Mouse (Mus musculus): ENCODE data around the gene Pitpnm2. TPM values are rescaled to one million over a fixed set of nuclear protein-coding genes. Genes with fewer than 3 reads are reported as not detected.

Gene Pitpnm2
- polyA plus RNA-seq, 1 experiment from 2014 or later: 6.2 TPM

GRCm38 (mm10) chr5:124196082-124196481 lies 53.5 kb downstream of the Pitpnm2 start:
- ATAC-seq (replicated peaks; ENCODE audit: low FRiP score, low TSS enrichment, low read depth): no peak
- no peak overlapping the region for H3K4me2 ChIP-seq (ENCODE audit: low read length)
- H3K4me3 ChIP-seq (ENCODE audit: low read depth, low read length): no peak overlapping the region
- H3K27ac ChIP-seq (ENCODE audit: low read depth): no peak overlapping the region
- no peaks in the 10 kb centered on the region for H3K27me3 ChIP-seq (replicated peaks; ENCODE audit: control insufficient read depth, insufficient read depth, low read length)
- H3K9ac ChIP-seq (ENCODE audit: low read length): no peak overlapping the region
- WGBS: 76% methylated on average over 4 of the region's 4 CpGs
- no peaks in the 10 kb centered on the region for H3K36me3 ChIP-seq (ENCODE audit: control insufficient read depth, insufficient read depth, low read length)
- DNase-seq (ENCODE audit: low spot score): no peak
- H3K9me3 ChIP-seq (ENCODE audit: control insufficient read depth, low read length): no peaks in the 10 kb centered on the region
- peaks cover 14% of the 10 kb centered on the region for H3K4me1 ChIP-seq (replicated peaks; ENCODE audit: control insufficient read depth, insufficient read depth, low read length)

- Histone ChIP-seq H3K27ac (ENCODE audit: low read depth) (no peak overlapping the region), H3K36me3 (ENCODE audit: control insufficient read depth, insufficient read depth, low read length) (no peaks in the 10 kb centered on the region), H3K4me1 (replicated peaks; ENCODE audit: control insufficient read depth, insufficient read depth, low read length) (no peaks in the 10 kb centered on the region; the same call in 1 of the 2 replicates), H3K27me3 (replicated peaks; ENCODE audit: control insufficient read depth, insufficient read depth, low read length) (no peaks in the 10 kb centered on the region), H3K9me3 (ENCODE audit: control insufficient read depth, low read length) (no peaks in the 10 kb centered on the region), H3K9ac (ENCODE audit: low read length) (no peak overlapping the region), H3K4me3 (ENCODE audit: low read depth, low read length) (no peak overlapping the region), H3K4me2 (ENCODE audit: low read length) (no peak overlapping the region)
- ATAC-seq (replicated peaks; ENCODE audit: low FRiP score, low TSS enrichment, low read depth) (no peak), DNase-seq (ENCODE audit: low spot score) (no peak)
- 64% methylated on average over 11 of the region's 11 CpGs for WGBS
Observed at GRCm38 (mm10) chr5:124194386-124195084, 55.0 kb downstream of the Pitpnm2 start.

- Histone ChIP-seq H3K36me3 (ENCODE audit: control insufficient read depth, insufficient read depth, low read length) (no peaks in the 10 kb centered on the region), H3K4me3 (ENCODE audit: low read depth, low read length) (no peak overlapping the region), H3K4me1 (replicated peaks; ENCODE audit: control insufficient read depth, insufficient read depth, low read length) (no peaks in the 10 kb centered on the region; the same call in 1 of the 2 replicates), H3K27ac (ENCODE audit: low read depth) (no peak overlapping the region), H3K4me2 (ENCODE audit: low read length) (no peak overlapping the region), H3K9ac (ENCODE audit: low read length) (no peak overlapping the region), H3K27me3 (replicated peaks; ENCODE audit: control insufficient read depth, insufficient read depth, low read length) (no peaks in the 10 kb centered on the region), H3K9me3 (ENCODE audit: control insufficient read depth, low read length) (no peaks in the 10 kb centered on the region)
- WGBS: 75% methylated on average over 24 of the region's 24 CpGs
- DNase-seq (ENCODE audit: low spot score) (no peak), ATAC-seq (replicated peaks; ENCODE audit: low FRiP score, low TSS enrichment, low read depth) (0 out of 2 replicates have a peak, but pooled peaks have one; percentile 36)
Observed at GRCm38 (mm10) chr5:124193286-124194112, 56.1 kb downstream of the Pitpnm2 start.

GRCm38 (mm10) chr5:124192726-124193285 lies 56.8 kb downstream of the Pitpnm2 start:
- Histone ChIP-seq H3K36me3 (ENCODE audit: control insufficient read depth, insufficient read depth, low read length) (no peaks in the 10 kb centered on the region), H3K9ac (ENCODE audit: low read length) (no peak overlapping the region), H3K27me3 (replicated peaks; ENCODE audit: control insufficient read depth, insufficient read depth, low read length) (no peaks in the 10 kb centered on the region), H3K4me2 (ENCODE audit: low read length) (no peak overlapping the region), H3K27ac (ENCODE audit: low read depth) (no peak overlapping the region), H3K4me3 (ENCODE audit: low read depth, low read length) (no peak overlapping the region), H3K9me3 (ENCODE audit: control insufficient read depth, low read length) (no peaks in the 10 kb centered on the region), H3K4me1 (replicated peaks; ENCODE audit: control insufficient read depth, insufficient read depth, low read length) (peaks cover under 1% of the 10 kb centered on the region; the same call in 1 of the 2 replicates)
- WGBS: 62% methylated on average over 10 of the region's 10 CpGs
- no peak for DNase-seq (ENCODE audit: low spot score)
- no peak for ATAC-seq (replicated peaks; ENCODE audit: low FRiP score, low TSS enrichment, low read depth)

- no peaks in the 10 kb centered on the region for H3K36me3 ChIP-seq (ENCODE audit: control insufficient read depth, insufficient read depth, low read length)
- H3K4me1 ChIP-seq (replicated peaks; ENCODE audit: control insufficient read depth, insufficient read depth, low read length): peaks cover 5% of the 10 kb centered on the region
- WGBS: 81% methylated on average over 7 of the region's 7 CpGs
- no peak overlapping the region for H3K4me3 ChIP-seq (ENCODE audit: low read depth, low read length)
- no peak overlapping the region for H3K4me2 ChIP-seq (ENCODE audit: low read length)
- DNase-seq (ENCODE audit: low spot score): no peak
- H3K9me3 ChIP-seq (ENCODE audit: control insufficient read depth, low read length): no peaks in the 10 kb centered on the region
- H3K27me3 ChIP-seq (replicated peaks; ENCODE audit: control insufficient read depth, insufficient read depth, low read length): no peaks in the 10 kb centered on the region
- no peak for ATAC-seq (replicated peaks; ENCODE audit: low FRiP score, low TSS enrichment, low read depth)
- no peak overlapping the region for H3K27ac ChIP-seq (ENCODE audit: low read depth)
- no peak overlapping the region for H3K9ac ChIP-seq (ENCODE audit: low read length)
Observed at GRCm38 (mm10) chr5:124192251-124192710, 57.3 kb downstream of the Pitpnm2 start.

GRCm38 (mm10) chr5:124190146-124190870 lies 59.3 kb downstream of the Pitpnm2 start:
- Histone ChIP-seq H3K4me1 (replicated peaks; ENCODE audit: control insufficient read depth, insufficient read depth, low read length) (peaks cover 17% of the 10 kb centered on the region), H3K9ac (ENCODE audit: low read length) (no peak overlapping the region), H3K9me3 (ENCODE audit: control insufficient read depth, low read length) (no peaks in the 10 kb centered on the region), H3K4me3 (ENCODE audit: low read depth, low read length) (no peak overlapping the region), H3K36me3 (ENCODE audit: control insufficient read depth, insufficient read depth, low read length) (no peaks in the 10 kb centered on the region), H3K27me3 (replicated peaks; ENCODE audit: control insufficient read depth, insufficient read depth, low read length) (no peaks in the 10 kb centered on the region), H3K27ac (ENCODE audit: low read depth) (no peak overlapping the region), H3K4me2 (ENCODE audit: low read length) (no peak overlapping the region)
- 83% methylated on average over 10 of the region's 10 CpGs for WGBS
- DNase-seq (ENCODE audit: low spot score) (no peak), ATAC-seq (replicated peaks; ENCODE audit: low FRiP score, low TSS enrichment, low read depth) (no peak)

GRCm38 (mm10) chr5:124189572-124189981 lies 60.0 kb downstream of the Pitpnm2 start:
- DNase-seq (ENCODE audit: low spot score): no peak
- WGBS: 89% methylated on average over 4 of the region's 4 CpGs

More at GRCm38 (mm10) chr5:124189572-124189981, 60.0 kb downstream of the Pitpnm2 start:
- no peak overlapping the region for H3K27ac ChIP-seq (ENCODE audit: low read depth)
- no peak for ATAC-seq (replicated peaks; ENCODE audit: low FRiP score, low TSS enrichment, low read depth)
- H3K9ac ChIP-seq (ENCODE audit: low read length): no peak overlapping the region
- no peaks in the 10 kb centered on the region for H3K9me3 ChIP-seq (ENCODE audit: control insufficient read depth, low read length)
- no peaks in the 10 kb centered on the region for H3K27me3 ChIP-seq (replicated peaks; ENCODE audit: control insufficient read depth, insufficient read depth, low read length)
- H3K4me1 ChIP-seq (replicated peaks; ENCODE audit: control insufficient read depth, insufficient read depth, low read length): peaks cover 17% of the 10 kb centered on the region
- H3K36me3 ChIP-seq (ENCODE audit: control insufficient read depth, insufficient read depth, low read length): no peaks in the 10 kb centered on the region
- no peak overlapping the region for H3K4me3 ChIP-seq (ENCODE audit: low read depth, low read length)
- no peak overlapping the region for H3K4me2 ChIP-seq (ENCODE audit: low read length)

Measured in intestine, embryonic 14.5 days (tissue).